15 mouse cellular contexts compared by ENCODE assay signal in the genomic region with DNA sequence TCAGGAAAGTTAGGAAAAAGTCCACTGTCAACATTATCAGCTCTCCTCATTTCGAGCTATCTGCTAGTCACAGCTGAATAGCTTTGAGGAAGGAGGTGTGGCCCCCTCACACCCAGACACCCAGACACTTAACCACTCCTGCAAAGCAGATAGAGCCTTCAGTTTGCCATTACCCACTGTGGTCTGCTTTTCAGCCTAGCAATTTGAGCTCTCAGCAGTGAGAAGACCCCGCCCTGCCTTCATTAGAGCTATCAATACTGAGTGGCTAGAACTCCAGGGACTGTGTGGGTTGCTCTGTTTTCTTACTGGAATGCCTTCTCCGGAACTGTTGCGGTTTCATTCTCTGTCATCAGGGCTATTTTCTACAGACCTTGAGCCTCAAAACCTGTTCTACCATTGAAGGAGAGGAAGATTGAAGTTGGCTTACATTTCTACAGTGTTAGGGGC.
DNase-seq lines count a peak whose midpoint lies in the region; ATAC-seq and TF ChIP-seq lines count a peak whose summit lies in the region.
"Had no signal": no experiment of that assay in that cellular context is flagged by ENCODE, and none has a peak within 500 bp of the region (broad histone marks: within the 10 kb centered on the region; RNA-seq: fewer than 3 reads in every experiment).

No protein-coding gene starts in this region.

- H3K27me3 ChIP-seq in kidney, embryonic 14.5 days (ENCODE audit: control insufficient read depth, insufficient read depth, low read length) = no peaks in the 10 kb centered on the region
- no peaks in the 10 kb centered on the region for H3K27me3 ChIP-seq in MEL (ENCODE audit: control insufficient read depth in 1 of 2, insufficient read depth in 2 of 2, low read length in 2 of 2)
- H3K27me3 ChIP-seq in midbrain, embryonic 14.5 days (ENCODE audit: control insufficient read depth, insufficient read depth, low read length) = no peaks in the 10 kb centered on the region
- H3K27me3 ChIP-seq: limb, embryonic 13.5 days; neural tube, embryonic 15.5 days had no signal

- H3K79me2 ChIP-seq in MEL (ENCODE audit: control insufficient read depth, insufficient read depth, low read length, poor library complexity) = no peaks in the 10 kb centered on the region

- H3K36me3 ChIP-seq in kidney, embryonic 14.5 days (ENCODE audit: control insufficient read depth, insufficient read depth, low read length) = peaks cover 25% of the 10 kb centered on the region
- peaks cover 4 to 15% of the 10 kb centered on the region in 2 experiments for H3K36me3 ChIP-seq in MEL (ENCODE audit: control insufficient read depth in 1 of 2, insufficient read depth in 2 of 2, low read length in 2 of 2)
- H3K36me3 ChIP-seq in midbrain, embryonic 14.5 days (ENCODE audit: control insufficient read depth, insufficient read depth, low read length) = peaks cover 27% of the 10 kb centered on the region

- intact Hi-C loops in left cerebral cortex, postnatal 14 days (cut with DNase I) = no loop called here

- WGBS in kidney, embryonic 14.5 days = 43% methylated on average over 4 of the region's 4 CpGs
- WGBS in midbrain, embryonic 14.5 days = 92% methylated on average over 4 of the region's 4 CpGs

- H3K4me3 ChIP-seq in kidney, embryonic 14.5 days (ENCODE audit: low read length) = no peak overlapping the region
- no peak overlapping the region for H3K4me3 ChIP-seq in MEL (ENCODE audit: control insufficient read depth in 1 of 2, insufficient read depth in 1 of 2, low read depth in 2 of 2, low read length in 2 of 2)
- H3K4me3 ChIP-seq in midbrain, embryonic 14.5 days (replicated peaks; ENCODE audit: low read depth, low read length) = no peak overlapping the region
- H3K4me3 ChIP-seq: limb, embryonic 13.5 days; neural tube, embryonic 15.5 days had no signal

- no peak overlapping the region for H3K27ac ChIP-seq in kidney, embryonic 14.5 days (ENCODE audit: low read depth, low read length)
- H3K27ac ChIP-seq in MEL (ENCODE audit: control insufficient read depth, low read depth, low read length) = peak overlapping the region; percentile 51
- no peak overlapping the region for H3K27ac ChIP-seq in midbrain, embryonic 14.5 days (replicated peaks; ENCODE audit: low read depth, low read length)
- H3K27ac ChIP-seq: hindbrain, postnatal 0 days; limb, embryonic 13.5 days; neural tube, embryonic 15.5 days had no signal

- no peak for TF ChIP-seq CTCF in MEL (IDR thresholded peaks at IDR 0.05 in 2 of 3, conservative IDR thresholded peaks at IDR 0.05 in 1 of 3; ENCODE audit: control insufficient read depth in 1 of 3, insufficient read depth in 1 of 3, low read depth in 2 of 3, low read length in 3 of 3, poor library complexity in 1 of 3, severe bottlenecking in 1 of 3)

- no peaks in the 10 kb centered on the region for H3K4me1 ChIP-seq in kidney, embryonic 14.5 days (ENCODE audit: control insufficient read depth, insufficient read depth, low read length)
- H3K4me1 ChIP-seq in MEL (ENCODE audit: control insufficient read depth in 1 of 2, insufficient read depth in 2 of 2, low read length in 2 of 2) = peaks cover 6 to 24% of the 10 kb centered on the region in 2 experiments
- H3K4me1 ChIP-seq in midbrain, embryonic 14.5 days (ENCODE audit: control insufficient read depth, insufficient read depth, low read length) = no peaks in the 10 kb centered on the region

- H3K9ac ChIP-seq in kidney, embryonic 14.5 days (ENCODE audit: low read depth, low read length) = no peak overlapping the region
- no peak overlapping the region for H3K9ac ChIP-seq in MEL (ENCODE audit: control insufficient read depth, low read depth, low read length, poor library complexity, severe bottlenecking)
- no peak overlapping the region for H3K9ac ChIP-seq in midbrain, embryonic 14.5 days (replicated peaks; ENCODE audit: low read length)
- H3K9ac ChIP-seq: limb, embryonic 13.5 days; neural tube, embryonic 15.5 days had no signal

- H3K4me2 ChIP-seq in kidney, embryonic 14.5 days (replicated peaks; ENCODE audit: low read depth, low read length) = no peak overlapping the region
- H3K4me2 ChIP-seq in midbrain, embryonic 14.5 days (ENCODE audit: low read length) = no peak overlapping the region
- H3K4me2 ChIP-seq: limb, embryonic 13.5 days; neural tube, embryonic 15.5 days had no signal

- TF ChIP-seq EP300 in MEL (IDR thresholded peaks at IDR 0.05; ENCODE audit: low read depth in 1 of 2, low read length in 2 of 2) = peak; percentile 77 to 85

- peak; percentile 44 for ATAC-seq in kidney, embryonic 14.5 days (ENCODE audit: low FRiP score, low TSS enrichment)
- ATAC-seq in erythroid progenitor cell, adult 5-6 weeks (replicated peaks; ENCODE audit: low FRiP score, poor library complexity, severe bottlenecking) = peak; percentile 89
- peak; percentile 75 for ATAC-seq in megakaryocyte progenitor cell, adult 5-6 weeks (replicated peaks; ENCODE audit: poor library complexity)
- ATAC-seq in midbrain, embryonic 14.5 days (ENCODE audit: low FRiP score, low TSS enrichment) = no peak
- ATAC-seq: CD4-positive, CD25-positive, alpha-beta regulatory T cell, adult 4 months; forebrain, embryonic 14.5 days; hindbrain, postnatal 0 days had no signal

- TF ChIP-seq POLR2A in MEL (IDR thresholded peaks at IDR 0.05; ENCODE audit: control insufficient read depth in 1 of 2, insufficient read depth in 1 of 2, low read depth in 1 of 2, low read length in 2 of 2, poor library complexity in 1 of 2) = 0 out of 4 replicates have a peak, but pooled peaks of 1 of the 2 experiments have one; percentile 15

- DNase-seq in kidney, postnatal 14 days = no peak
- peak; percentile 85 for DNase-seq in MEL (ENCODE audit: low read depth, low spot score)
- DNase-seq in left cerebral cortex, postnatal 14 days (ENCODE audit: low spot score in 2 of 2) = no peak
- no peak for DNase-seq in cerebellum, adult 8-10 months
- DNase-seq in midbrain, embryonic 14.5 days = no peak
- DNase-seq: cerebellum, adult 2 months; kidney, postnatal 10 days had no signal

- H3K9me3 ChIP-seq in kidney, embryonic 14.5 days (ENCODE audit: control insufficient read depth, low read length) = no peaks in the 10 kb centered on the region
- H3K9me3 ChIP-seq in MEL (replicated peaks; ENCODE audit: insufficient read depth, low read length) = no peaks in the 10 kb centered on the region
- H3K9me3 ChIP-seq in midbrain, embryonic 14.5 days (ENCODE audit: control insufficient read depth, low read length) = no peaks in the 10 kb centered on the region
- H3K9me3 ChIP-seq: limb, embryonic 13.5 days; neural tube, embryonic 15.5 days had no signal

- TF ChIP-seq RAD21 in MEL (IDR thresholded peaks at IDR 0.05; ENCODE audit: low read depth, low read length) = no peak

TF ChIP-seq in MEL, 35 proteins besides CTCF, POLR2A, EP300 and RAD21:
- no peak for TF ChIP-seq MYB (IDR thresholded peaks at IDR 0.05; ENCODE audit: low read depth, low read length)
- TF ChIP-seq BHLHE40 (IDR thresholded peaks at IDR 0.05; ENCODE audit: borderline replicate concordance, low read depth, low read length) = no peak
- TF ChIP-seq SIN3A (IDR thresholded peaks at IDR 0.05; ENCODE audit: low read length) = peak; percentile 60
- no peak for TF ChIP-seq POLR2AphosphoS5 (IDR thresholded peaks at IDR 0.05; ENCODE audit: borderline replicate concordance, low read depth, low read length)
- no peak for TF ChIP-seq NELFE (IDR thresholded peaks at IDR 0.05; ENCODE audit: low read depth, low read length)
- TF ChIP-seq ZMIZ1 (IDR thresholded peaks at IDR 0.05; ENCODE audit: low read depth, low read length) = no peak
- no peak for TF ChIP-seq GABPA (IDR thresholded peaks at IDR 0.05; ENCODE audit: low read depth, low read length)
- no peak for TF ChIP-seq USF2 (IDR thresholded peaks at IDR 0.05; ENCODE audit: borderline replicate concordance in 1 of 2, insufficient read depth in 1 of 2, low read depth in 1 of 2, low read length in 2 of 2)
- TF ChIP-seq RCOR1 (IDR thresholded peaks at IDR 0.05; ENCODE audit: low read depth, low read length) = no peak
- peak; percentile 82 for TF ChIP-seq TCF12 (IDR thresholded peaks at IDR 0.05; ENCODE audit: low read depth, low read length)
- TF ChIP-seq ETS1 (IDR thresholded peaks at IDR 0.05; ENCODE audit: low read depth, low read length) = peak; percentile 80
- peak; percentile 33; the same call in 1 of the 2 replicates for TF ChIP-seq MXI1 (IDR thresholded peaks at IDR 0.05; ENCODE audit: low read depth, low read length)
- TF ChIP-seq HCFC1 (IDR thresholded peaks at IDR 0.05; ENCODE audit: low read depth, low read length) = no peak
- peak; percentile 78 for TF ChIP-seq GATA1 (IDR thresholded peaks at IDR 0.05; ENCODE audit: low read depth, low read length)
- peak; percentile 75 for TF ChIP-seq TAL1 (IDR thresholded peaks at IDR 0.05; ENCODE audit: low read length)
- no peak for TF ChIP-seq MEF2A (IDR thresholded peaks at IDR 0.05; ENCODE audit: extremely low read depth, insufficient replicate concordance, low read depth, low read length, poor library complexity, severe bottlenecking)
- TF ChIP-seq JUND (IDR thresholded peaks at IDR 0.05; ENCODE audit: low read depth, low read length) = no peak
- TF ChIP-seq MYC (IDR thresholded peaks at IDR 0.05; ENCODE audit: low read depth, low read length) = 0 out of 2 replicates have a peak, but pooled peaks have one; percentile 22
- no peak for TF ChIP-seq ELF1 (IDR thresholded peaks at IDR 0.05; ENCODE audit: low read depth, low read length)
